Mouse (Mus musculus) CH12.LX (cell line): ENCODE results near the gene Zmynd19. TPM values are rescaled to one million over a fixed set of nuclear protein-coding genes. Genes with fewer than 3 reads are reported as not detected.

Source experiments
- DNase-seq: peaks from one replicate; pipeline ENCODE4 v3.0.0-alpha.2; 2013; ENCODE audit errors: extremely low read depth
- H3K27ac ChIP-seq: 2 replicates; pipeline ENCODE4 v1.5.1; 2012; ENCODE audit warnings: low read depth, mild to moderate bottlenecking, control low read depth, moderate library complexity; ENCODE audit not compliant: insufficient read depth
- H3K27me3 ChIP-seq: replicated peaks from 2 replicates; pipeline ENCODE3; 2012; ENCODE audit warnings: inconsistent platforms
- H3K36me3 ChIP-seq, 2 experiments: replicated peaks in 1 of 2; 2 replicates each; pipeline versions ENCODE3 to v1.6.1; 2012; ENCODE audit warnings: inconsistent platforms in 1 of 2, low read length in 1 of 2, mild to moderate bottlenecking in 1 of 2, mixed read lengths in 1 of 2, moderate library complexity in 1 of 2; ENCODE audit not compliant: control insufficient read depth in 1 of 2, insufficient read depth in 1 of 2
- H3K4me1 ChIP-seq, 2 experiments: 2 replicates each; pipeline ENCODE4 v1.6.1; 2012; ENCODE audit warnings: inconsistent platforms in 1 of 2, moderate library complexity in 1 of 2; ENCODE audit not compliant: insufficient read depth in 2 of 2, control insufficient read depth in 1 of 2
- H3K4me2 ChIP-seq: 2 replicates; pipeline ENCODE4 v1.6.1; 2012; ENCODE audit warnings: low read depth, mild to moderate bottlenecking, control low read depth; ENCODE audit not compliant: poor library complexity, insufficient read depth, severe bottlenecking
- H3K4me3 ChIP-seq, 3 experiments: fragments of 150-350 bp in 1 of 3; sonication (generic) in 1 of 3; replicated peaks in 1 of 3; 2 replicates each; pipeline versions ENCODE3 to v1.5.1; 2011 to 2012; ENCODE audit warnings: low read depth in 2 of 3, low read length in 2 of 3, mild to moderate bottlenecking in 2 of 3, moderate library complexity in 2 of 3, control low read depth in 1 of 3, improper control_type of control experiment in 1 of 3, inconsistent platforms in 1 of 3, mixed read lengths in 1 of 3; ENCODE audit not compliant: poor library complexity in 1 of 3
- H3K79me2 ChIP-seq: replicated peaks from 2 replicates; pipeline ENCODE4 v1.6.1; 2012; ENCODE audit warnings: mild to moderate bottlenecking, moderate library complexity; ENCODE audit not compliant: control insufficient read depth, poor library complexity, insufficient read depth, severe bottlenecking; ENCODE audit errors: extremely low read depth
- H3K9ac ChIP-seq: 2 replicates; pipeline ENCODE4 v1.6.1; 2012; ENCODE audit warnings: low read depth, mild to moderate bottlenecking, control low read depth, moderate library complexity; ENCODE audit not compliant: insufficient read depth
- H3K9me3 ChIP-seq: replicated peaks from 2 replicates; pipeline ENCODE3; 2012; ENCODE audit warnings: low read length, inconsistent platforms, mixed read lengths
- BHLHE40 ChIP-seq: IDR thresholded peaks from 2 replicates; pipeline ENCODE4 v1.6.1; 2011; ENCODE audit warnings: mild to moderate bottlenecking, low read depth, low read length, improper control_type of control experiment
- E2F4 ChIP-seq: IDR thresholded peaks from 2 replicates; pipeline ENCODE4 v1.6.1; 2011; ENCODE audit warnings: low read depth, low read length, improper control_type of control experiment; ENCODE audit not compliant: insufficient replicate concordance
- ELF1 ChIP-seq: IDR thresholded peaks from 2 replicates; pipeline ENCODE4 v1.6.1; 2014; ENCODE audit warnings: low read depth, mild to moderate bottlenecking, inconsistent platforms, low read length, improper control_type of control experiment
- EP300 ChIP-seq: IDR thresholded peaks from 2 replicates; pipeline ENCODE4 v1.6.1; 2011; ENCODE audit warnings: low read length, improper control_type of control experiment
- GABPA ChIP-seq: IDR thresholded peaks from 2 replicates; pipeline ENCODE4 v1.6.1; 2012; ENCODE audit warnings: low read depth, low read length, improper control_type of control experiment, inconsistent platforms; ENCODE audit not compliant: insufficient replicate concordance
- HCFC1 ChIP-seq: IDR thresholded peaks from 2 replicates; pipeline ENCODE4 v1.6.1; 2012; ENCODE audit warnings: low read depth, mild to moderate bottlenecking, inconsistent platforms, low read length, improper control_type of control experiment
- KAT2A ChIP-seq: IDR thresholded peaks from 2 replicates; pipeline ENCODE4 v1.6.1; 2012; ENCODE audit warnings: low read length, improper control_type of control experiment, inconsistent platforms; ENCODE audit not compliant: insufficient replicate concordance
- MAX ChIP-seq: IDR thresholded peaks from 2 replicates; pipeline ENCODE4 v1.6.1; 2011; ENCODE audit warnings: low read length, improper control_type of control experiment
- MXI1 ChIP-seq: IDR thresholded peaks from 2 replicates; pipeline ENCODE4 v1.6.1; 2011; ENCODE audit warnings: mild to moderate bottlenecking, low read depth, low read length, improper control_type of control experiment
- MYC ChIP-seq: IDR thresholded peaks from 2 replicates; pipeline ENCODE4 v1.6.1; 2011; ENCODE audit warnings: low read depth, mild to moderate bottlenecking, improper control_type of control experiment, low read length
- PAX5 ChIP-seq: IDR thresholded peaks from 2 replicates; pipeline ENCODE4 v1.6.1; 2012; ENCODE audit warnings: low read length, inconsistent platforms, mixed read lengths
- POLR2AphosphoS2 ChIP-seq: IDR thresholded peaks from 2 replicates; pipeline ENCODE4 v1.6.1; 2011; ENCODE audit warnings: low read depth, low read length, improper control_type of control experiment
- RAD21 ChIP-seq: IDR thresholded peaks from 2 replicates; pipeline ENCODE4 v1.6.1; 2011; ENCODE audit warnings: low read depth, mild to moderate bottlenecking, low read length, improper control_type of control experiment, moderate library complexity
- TCF12 ChIP-seq: IDR thresholded peaks from 2 replicates; pipeline ENCODE4 v1.6.1; 2014; ENCODE audit warnings: low read depth, mild to moderate bottlenecking, inconsistent platforms, low read length, improper control_type of control experiment
- USF1 ChIP-seq: IDR thresholded peaks from 2 replicates; pipeline ENCODE4 v1.6.1; 2014; ENCODE audit warnings: low read depth, mild to moderate bottlenecking, inconsistent platforms, low read length, improper control_type of control experiment
- ZC3H11A ChIP-seq: IDR thresholded peaks from 2 replicates; pipeline ENCODE4 v1.6.1; 2012; ENCODE audit warnings: low read depth, mild to moderate bottlenecking, inconsistent platforms, low read length, improper control_type of control experiment
- ZKSCAN1 ChIP-seq: IDR thresholded peaks from 2 replicates; pipeline ENCODE4 v1.6.1; 2012; ENCODE audit warnings: low read depth, inconsistent platforms, low read length, improper control_type of control experiment, borderline replicate concordance
- dilution Hi-C: fragments of 300-500 bp; cut with MboI; formaldehyde crosslinking; loops from 2 replicates; pipeline ENCODE4 v1.14.3; 2020; ENCODE audit warnings: low sequenced_read_pairs; ENCODE audit not compliant: extremely low pct_unique_long_range_greater_than_20kb, extremely low pct_ligation_motif_present
- in situ Hi-C: fragments of 300-500 bp; cut with MboI; formaldehyde crosslinking; loops from 3 replicates; pipeline ENCODE4 v1.14.3; 2019; ENCODE audit warnings: low sequenced_read_pairs, low pct_ligation_motif_present, low pct_unique_long_range_greater_than_20kb, mixed read lengths
- polyA plus RNA-seq: library from polyadenylated mRNA; unstranded; fragments of >175 nt; gene quantifications from 2 replicates; pipeline ENCODE4 v1.2.1, GENCODE M21; 2012; ENCODE audit warnings: low read depth; ENCODE audit not compliant: insufficient read length
- total RNA-seq, 2 experiments: library from RNA; depleted of rRNA; stranded (reverse); fragments of 300-350 nt in 1 of 2; fragments of >200 nt in 1 of 2; gene quantifications; 2 replicates each; pipeline ENCODE4 v1.2.3; 2012 to 2014

Gene Zmynd19
- total and polyA plus RNA-seq, 3 experiments = 40.9 to 70.2 (median 41.6) TPM

GRCm38 (mm10) chr2:24976960-24977359, 27.4 kb downstream of the Zmynd19 start:
- no peak for DNase-seq
- H3K27me3 ChIP-seq = no peaks in the 10 kb centered on the region
- H3K9ac ChIP-seq = no peak overlapping the region
- in situ Hi-C loops = no loop called here
- H3K4me1 ChIP-seq = peaks cover 6 to 33% of the 10 kb centered on the region in 2 experiments; a peak in 3 of 4 replicates
- dilution Hi-C loops = no loop called here
- 0 out of 2 replicates have a peak, but pooled peaks cover 5% of the 10 kb centered on the region for H3K79me2 ChIP-seq
- TF ChIP-seq HCFC1 (no peak), KAT2A (no peak), MXI1 (no peak), ZC3H11A (no peak), USF1 (no peak), MYC (no peak), TCF12 (no peak)
- no peak overlapping the region for H3K4me3 ChIP-seq
- peaks cover 8 to 46% of the 10 kb centered on the region in 2 experiments for H3K36me3 ChIP-seq
- H3K27ac ChIP-seq = no peak overlapping the region
- no peaks in the 10 kb centered on the region for H3K9me3 ChIP-seq
- H3K4me2 ChIP-seq = no peak overlapping the region; the same call in 1 of the 2 replicates

DNA sequence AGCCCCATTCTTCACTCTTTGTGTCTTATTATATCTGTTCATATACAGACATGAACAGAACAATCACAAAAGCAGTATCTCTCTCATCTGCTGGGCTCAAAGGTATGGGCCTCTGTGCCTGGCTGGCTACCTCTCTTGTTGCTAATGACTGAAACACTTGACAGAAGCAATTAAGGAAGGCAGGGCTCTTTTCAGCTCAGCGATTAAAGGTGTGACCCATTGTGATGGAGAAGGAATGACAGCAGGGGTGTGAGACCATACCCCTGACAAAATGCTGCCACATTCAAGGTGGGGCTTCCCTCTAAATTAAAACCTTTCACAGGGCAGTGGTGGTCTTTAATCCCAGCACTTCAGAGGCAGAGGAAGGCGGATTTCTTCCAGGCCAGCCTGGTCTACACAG, 38.2 kb downstream of the Zmynd19 start:
- H3K36me3 ChIP-seq = peaks cover 45 to 77% of the 10 kb centered on the region in 2 experiments
- H3K27ac ChIP-seq = no peak overlapping the region
- no peak for DNase-seq
- dilution Hi-C loops (no loop called here), in situ Hi-C loops (no loop called here)
- H3K27me3 ChIP-seq = no peaks in the 10 kb centered on the region
- H3K4me2 ChIP-seq = no peak overlapping the region
- no peak for TF ChIP-seq MYC
- TF ChIP-seq PAX5 = no peak
- TF ChIP-seq ZKSCAN1 = no peak
- no peak for TF ChIP-seq TCF12
- TF ChIP-seq EP300 = no peak
- no peak for TF ChIP-seq MAX
- TF ChIP-seq POLR2AphosphoS2 = no peak
- no peak for TF ChIP-seq GABPA
- TF ChIP-seq BHLHE40 = no peak
- TF ChIP-seq E2F4 = no peak
- TF ChIP-seq RAD21 = no peak
- TF ChIP-seq ELF1 = no peak
- no peak overlapping the region for H3K4me3 ChIP-seq
- no peaks in the 10 kb centered on the region for H3K79me2 ChIP-seq
- H3K4me1 ChIP-seq = no peaks in the 10 kb centered on the region
- H3K9me3 ChIP-seq = no peaks in the 10 kb centered on the region
- H3K9ac ChIP-seq = no peak overlapping the region
